Mouse (Mus musculus): ENCODE data around the gene Ggnbp2. TPM values are rescaled to one million over a fixed set of nuclear protein-coding genes. Genes with fewer than 3 reads are reported as not detected.
"Not testable (repeated sequence)": the region's sequence is repeated elsewhere in the genome, so short reads cannot be mapped to it uniquely, and the experiment has no call there.

Ggnbp2 gene
- polyA plus RNA-seq, 1 experiment from 2014 or later = 76.8 TPM

- Histone ChIP-seq H3K4me3 (ENCODE audit: low read length) (peak overlapping the region; percentile 87), H3K27ac (ENCODE audit: low read length) (peak overlapping the region; percentile 89), H3K4me2 (ENCODE audit: low read depth, low read length) (peak overlapping the region; percentile 86), H3K9ac (ENCODE audit: low read depth, low read length) (peak overlapping the region; percentile 87)
- 62% methylated on average over 11 of the region's 11 CpGs for WGBS
- not testable (repeated sequence) for H3K27me3 ChIP-seq (replicated peaks; ENCODE audit: control insufficient read depth, insufficient read depth, low read length); H3K36me3 ChIP-seq (ENCODE audit: control insufficient read depth, insufficient read depth, low read length); H3K4me1 ChIP-seq (ENCODE audit: control insufficient read depth, insufficient read depth, low read length); H3K9me3 ChIP-seq (ENCODE audit: control insufficient read depth, low read length)
- peak; percentile 12 for ATAC-seq
These were observed 41.1 kb downstream of the Ggnbp2 start for GRCm38 (mm10) chr11:84829495-84829894.

GRCm38 (mm10) chr11:84828516-84829399 lies 41.9 kb downstream of the Ggnbp2 start, which contains the start of gene Dhrs11:
Dhrs11 (minus strand) TSS chr11:84828994.
- under 1% methylated on average over 61 of the region's 62 CpGs for WGBS
- ATAC-seq = peak; percentile 90
- no peaks in the 10 kb centered on the region for H3K9me3 ChIP-seq (ENCODE audit: control insufficient read depth, low read length)
- H3K27ac ChIP-seq (ENCODE audit: low read length) = peak within 1 kb of the TSS; percentile 89
- H3K9ac ChIP-seq (ENCODE audit: low read depth, low read length) = peak within 1 kb of the TSS; percentile 87
- H3K27me3 ChIP-seq (replicated peaks; ENCODE audit: control insufficient read depth, insufficient read depth, low read length) = no peaks in the 10 kb centered on the region
- peak within 1 kb of the TSS; percentile 87 for H3K4me3 ChIP-seq (ENCODE audit: low read length)
- H3K4me1 ChIP-seq (ENCODE audit: control insufficient read depth, insufficient read depth, low read length) = peaks cover 4% of the 10 kb centered on the region
- H3K4me2 ChIP-seq (ENCODE audit: low read depth, low read length) = peak within 1 kb of the TSS; percentile 86
- H3K36me3 ChIP-seq (ENCODE audit: control insufficient read depth, insufficient read depth, low read length) = no peaks in the 10 kb centered on the region

GRCm38 (mm10) chr11:84827901-84828503 lies 42.6 kb downstream of the Ggnbp2 start:
- H3K27me3 ChIP-seq (replicated peaks; ENCODE audit: control insufficient read depth, insufficient read depth, low read length) = no peaks in the 10 kb centered on the region
- peak overlapping the region; percentile 86 for H3K4me2 ChIP-seq (ENCODE audit: low read depth, low read length)
- H3K9ac ChIP-seq (ENCODE audit: low read depth, low read length) = peak overlapping the region; percentile 87
- peak overlapping the region; percentile 89 for H3K27ac ChIP-seq (ENCODE audit: low read length)
- no peaks in the 10 kb centered on the region for H3K36me3 ChIP-seq (ENCODE audit: control insufficient read depth, insufficient read depth, low read length)
- peak overlapping the region; percentile 87 for H3K4me3 ChIP-seq (ENCODE audit: low read length)
- H3K4me1 ChIP-seq (ENCODE audit: control insufficient read depth, insufficient read depth, low read length) = peaks cover 11% of the 10 kb centered on the region
- no peaks in the 10 kb centered on the region for H3K9me3 ChIP-seq (ENCODE audit: control insufficient read depth, low read length)
- WGBS = 37% methylated on average over 3 of the region's 3 CpGs
- ATAC-seq = no peak

GRCm38 (mm10) chr11:84827492-84827891 lies 43.1 kb downstream of the Ggnbp2 start:
- Histone ChIP-seq H3K27me3 (replicated peaks; ENCODE audit: control insufficient read depth, insufficient read depth, low read length) (no peaks in the 10 kb centered on the region), H3K4me3 (ENCODE audit: low read length) (peak overlapping the region; percentile 87), H3K36me3 (ENCODE audit: control insufficient read depth, insufficient read depth, low read length) (0 out of 2 replicates have a peak, but pooled peaks cover under 1% of the 10 kb centered on the region), H3K9ac (ENCODE audit: low read depth, low read length) (no peak overlapping the region), H3K4me1 (ENCODE audit: control insufficient read depth, insufficient read depth, low read length) (peaks cover 16% of the 10 kb centered on the region), H3K4me2 (ENCODE audit: low read depth, low read length) (peak overlapping the region; percentile 86), H3K27ac (ENCODE audit: low read length) (peak overlapping the region; percentile 89), H3K9me3 (ENCODE audit: control insufficient read depth, low read length) (no peaks in the 10 kb centered on the region)
- ATAC-seq = peak; percentile 54

- Histone ChIP-seq H3K9me3 (ENCODE audit: control insufficient read depth, low read length) (no peaks in the 10 kb centered on the region), H3K4me1 (ENCODE audit: control insufficient read depth, insufficient read depth, low read length) (peaks cover 16% of the 10 kb centered on the region), H3K9ac (ENCODE audit: low read depth, low read length) (peak overlapping the region; percentile 36), H3K4me3 (ENCODE audit: low read length) (peak overlapping the region; percentile 28), H3K27me3 (replicated peaks; ENCODE audit: control insufficient read depth, insufficient read depth, low read length) (no peaks in the 10 kb centered on the region), H3K27ac (ENCODE audit: low read length) (peak overlapping the region; percentile 47; the same call in 1 of the 2 replicates), H3K4me2 (ENCODE audit: low read depth, low read length) (peak overlapping the region; percentile 39), H3K36me3 (ENCODE audit: control insufficient read depth, insufficient read depth, low read length) (0 out of 2 replicates have a peak, but pooled peaks cover 2% of the 10 kb centered on the region)
- 43% methylated on average over 3 of the region's 3 CpGs for WGBS
- ATAC-seq = no peak
These were observed 44.4 kb downstream of the Ggnbp2 start for GRCm38 (mm10) chr11:84826185-84826584.

- no peak overlapping the region for H3K27ac ChIP-seq (ENCODE audit: low read length)
- no peak for ATAC-seq
- H3K4me3 ChIP-seq (ENCODE audit: low read length) = no peak overlapping the region
- H3K27me3 ChIP-seq (replicated peaks; ENCODE audit: control insufficient read depth, insufficient read depth, low read length) = no peaks in the 10 kb centered on the region
- H3K4me2 ChIP-seq (ENCODE audit: low read depth, low read length) = no peak overlapping the region
- no peaks in the 10 kb centered on the region for H3K9me3 ChIP-seq (ENCODE audit: control insufficient read depth, low read length)
- H3K9ac ChIP-seq (ENCODE audit: low read depth, low read length) = no peak overlapping the region
- WGBS = 82% methylated on average over 10 of the region's 10 CpGs
- 0 out of 2 replicates have a peak, but pooled peaks cover 2% of the 10 kb centered on the region for H3K36me3 ChIP-seq (ENCODE audit: control insufficient read depth, insufficient read depth, low read length)
- peaks cover 16% of the 10 kb centered on the region for H3K4me1 ChIP-seq (ENCODE audit: control insufficient read depth, insufficient read depth, low read length)
These were observed 45.3 kb downstream of the Ggnbp2 start for GRCm38 (mm10) chr11:84825261-84825807.

- Histone ChIP-seq H3K4me1 (ENCODE audit: control insufficient read depth, insufficient read depth, low read length) (peaks cover 21% of the 10 kb centered on the region), H3K36me3 (ENCODE audit: control insufficient read depth, insufficient read depth, low read length) (0 out of 2 replicates have a peak, but pooled peaks cover 2% of the 10 kb centered on the region), H3K4me3 (ENCODE audit: low read length) (0 out of 2 replicates have a peak overlapping the region, but pooled peaks have one; percentile 8), H3K27ac (ENCODE audit: low read length) (peak overlapping the region; percentile 42; the same call in 1 of the 2 replicates), H3K4me2 (ENCODE audit: low read depth, low read length) (peak overlapping the region; percentile 10; the same call in 1 of the 2 replicates), H3K9ac (ENCODE audit: low read depth, low read length) (peak overlapping the region; percentile 16; the same call in 1 of the 2 replicates), H3K9me3 (ENCODE audit: control insufficient read depth, low read length) (no peaks in the 10 kb centered on the region), H3K27me3 (replicated peaks; ENCODE audit: control insufficient read depth, insufficient read depth, low read length) (no peaks in the 10 kb centered on the region)
- ATAC-seq = peak; percentile 58
- WGBS = 37% methylated on average over 10 of the region's 10 CpGs
These were observed 47.1 kb downstream of the Ggnbp2 start for GRCm38 (mm10) chr11:84823484-84823897.

GRCm38 (mm10) chr11:84822487-84822886 lies 48.1 kb downstream of the Ggnbp2 start:
- Histone ChIP-seq H3K4me1 (ENCODE audit: control insufficient read depth, insufficient read depth, low read length) (peaks cover 17% of the 10 kb centered on the region), H3K4me3 (ENCODE audit: low read length) (no peak overlapping the region), H3K36me3 (ENCODE audit: control insufficient read depth, insufficient read depth, low read length) (0 out of 2 replicates have a peak, but pooled peaks cover 2% of the 10 kb centered on the region), H3K27me3 (replicated peaks; ENCODE audit: control insufficient read depth, insufficient read depth, low read length) (no peaks in the 10 kb centered on the region), H3K9ac (ENCODE audit: low read depth, low read length) (peak overlapping the region; percentile 16; the same call in 1 of the 2 replicates), H3K4me2 (ENCODE audit: low read depth, low read length) (no peak overlapping the region), H3K27ac (ENCODE audit: low read length) (no peak overlapping the region), H3K9me3 (ENCODE audit: control insufficient read depth, low read length) (no peaks in the 10 kb centered on the region)
- ATAC-seq = no peak
- 75% methylated on average over 5 of the region's 5 CpGs for WGBS

Data from intestine, embryonic 16.5 days (tissue).